Mouse (Mus musculus): ENCODE results near the gene Tspan12. TPM values are rescaled to one million over a fixed set of nuclear protein-coding genes. Genes with fewer than 3 reads are reported as not detected.

Tspan12 gene
- polyA plus RNA-seq, 1 experiment: 8.2 TPM

GRCm38 (mm10) chr6:21839244-21839814 is 13.0 kb downstream of the Tspan12 start:
- no peaks in the 10 kb centered on the region for H3K79me2 ChIP-seq (ENCODE audit: control insufficient read depth, insufficient read depth)
- peaks cover 16% of the 10 kb centered on the region for H3K36me3 ChIP-seq (ENCODE audit: control insufficient read depth, insufficient read depth)
- no peaks in the 10 kb centered on the region for H3K79me3 ChIP-seq (ENCODE audit: low read depth)
- H3K4me3 ChIP-seq (ENCODE audit: insufficient read depth, poor library complexity, severe bottlenecking): no peak overlapping the region
- no peak overlapping the region for H3ac ChIP-seq (ENCODE audit: control insufficient read depth, insufficient read length, low read depth)
- no peak for TF ChIP-seq CEBPB (IDR thresholded peaks at IDR 0.05; ENCODE audit: low read depth)
- TF ChIP-seq MAX (IDR thresholded peaks at IDR 0.05): no peak
- no peak for TF ChIP-seq CTCF (IDR thresholded peaks at IDR 0.05; ENCODE audit: control insufficient read depth, insufficient read depth, insufficient read length)
- no peak for TF ChIP-seq FOSL1 (IDR thresholded peaks at IDR 0.05; ENCODE audit: insufficient read depth, low read length, poor library complexity, severe bottlenecking)
- no peak for TF ChIP-seq MYOG (IDR thresholded peaks at IDR 0.05; ENCODE audit: control insufficient read depth, extremely low read depth, insufficient read length)
- no peak for TF ChIP-seq MYOD1 (IDR thresholded peaks at IDR 0.05; ENCODE audit: control insufficient read depth, insufficient read length, low read depth)
- no peak for TF ChIP-seq USF1 (IDR thresholded peaks at IDR 0.05; ENCODE audit: low read depth)
- no peaks in the 10 kb centered on the region for H3K27me3 ChIP-seq (ENCODE audit: control insufficient read depth, insufficient read depth, insufficient read length)

DNA sequence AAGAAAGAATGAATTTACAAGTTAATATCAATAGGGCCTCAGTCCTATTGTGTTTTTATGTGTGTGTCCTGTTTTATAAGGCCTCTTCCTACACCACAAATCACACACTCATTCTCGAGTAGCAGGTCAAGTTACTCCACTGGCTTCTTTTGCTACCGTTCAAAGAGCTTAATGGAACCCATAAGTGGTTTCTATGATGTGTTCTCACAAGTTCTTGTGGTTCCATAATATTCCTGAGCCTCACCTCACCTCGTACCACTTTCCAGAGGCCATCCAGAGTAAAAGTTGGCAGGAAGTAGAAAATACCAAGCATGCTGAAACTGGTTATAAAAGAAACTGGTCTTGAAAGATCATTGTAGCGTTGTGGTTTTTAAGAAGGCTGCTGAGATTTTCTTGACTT is 18.8 kb downstream of the Tspan12 start:
- Histone ChIP-seq H3K79me2 (ENCODE audit: control insufficient read depth, insufficient read depth) (no peaks in the 10 kb centered on the region), H3K4me3 (ENCODE audit: insufficient read depth, poor library complexity, severe bottlenecking) (no peak overlapping the region), H3K79me3 (ENCODE audit: low read depth) (no peaks in the 10 kb centered on the region), H3ac (ENCODE audit: control insufficient read depth, insufficient read length, low read depth) (no peak overlapping the region), H3K36me3 (ENCODE audit: control insufficient read depth, insufficient read depth) (peaks cover 21% of the 10 kb centered on the region), H3K27me3 (ENCODE audit: control insufficient read depth, insufficient read depth, insufficient read length) (no peaks in the 10 kb centered on the region)
- TF ChIP-seq USF1 (IDR thresholded peaks at IDR 0.05; ENCODE audit: low read depth) (no peak), MYOD1 (IDR thresholded peaks at IDR 0.05; ENCODE audit: control insufficient read depth, insufficient read length, low read depth) (no peak), CEBPB (IDR thresholded peaks at IDR 0.05; ENCODE audit: low read depth) (no peak), MYOG (IDR thresholded peaks at IDR 0.05; ENCODE audit: control insufficient read depth, extremely low read depth, insufficient read length) (no peak), FOSL1 (IDR thresholded peaks at IDR 0.05; ENCODE audit: insufficient read depth, low read length, poor library complexity, severe bottlenecking) (no peak), MAX (IDR thresholded peaks at IDR 0.05) (no peak), CTCF (IDR thresholded peaks at IDR 0.05; ENCODE audit: control insufficient read depth, insufficient read depth, insufficient read length) (no peak)

- Histone ChIP-seq H3K4me3 (ENCODE audit: insufficient read depth, poor library complexity, severe bottlenecking) (no peak overlapping the region), H3K79me2 (ENCODE audit: control insufficient read depth, insufficient read depth) (no peaks in the 10 kb centered on the region)
- TF ChIP-seq CTCF (IDR thresholded peaks at IDR 0.05; ENCODE audit: control insufficient read depth, insufficient read depth, insufficient read length): no peak
- TF ChIP-seq CEBPB (IDR thresholded peaks at IDR 0.05; ENCODE audit: low read depth): no peak
- TF ChIP-seq MAX (IDR thresholded peaks at IDR 0.05): no peak
- TF ChIP-seq MYOG (IDR thresholded peaks at IDR 0.05; ENCODE audit: control insufficient read depth, extremely low read depth, insufficient read length): no peak
- no peak for TF ChIP-seq USF1 (IDR thresholded peaks at IDR 0.05; ENCODE audit: low read depth)
- TF ChIP-seq FOSL1 (IDR thresholded peaks at IDR 0.05; ENCODE audit: insufficient read depth, low read length, poor library complexity, severe bottlenecking): no peak
- no peak for TF ChIP-seq MYOD1 (IDR thresholded peaks at IDR 0.05; ENCODE audit: control insufficient read depth, insufficient read length, low read depth)
Measured at GRCm38 (mm10) chr6:21831871-21832270, 20.4 kb downstream of the Tspan12 start.

GRCm38 (mm10) chr6:21830931-21831330 is 21.4 kb downstream of the Tspan12 start:
- TF ChIP-seq FOSL1 (IDR thresholded peaks at IDR 0.05; ENCODE audit: insufficient read depth, low read length, poor library complexity, severe bottlenecking) (no peak), MAX (IDR thresholded peaks at IDR 0.05) (no peak), MYOG (IDR thresholded peaks at IDR 0.05; ENCODE audit: control insufficient read depth, extremely low read depth, insufficient read length) (no peak), USF1 (IDR thresholded peaks at IDR 0.05; ENCODE audit: low read depth) (no peak), MYOD1 (IDR thresholded peaks at IDR 0.05; ENCODE audit: control insufficient read depth, insufficient read length, low read depth) (no peak)
- no peaks in the 10 kb centered on the region for H3K79me3 ChIP-seq (ENCODE audit: low read depth)

More at GRCm38 (mm10) chr6:21831871-21832270, 20.4 kb downstream of the Tspan12 start:
- Histone ChIP-seq H3K36me3 (ENCODE audit: control insufficient read depth, insufficient read depth) (peaks cover 21% of the 10 kb centered on the region), H3K27me3 (ENCODE audit: control insufficient read depth, insufficient read depth, insufficient read length) (no peaks in the 10 kb centered on the region), H3ac (ENCODE audit: control insufficient read depth, insufficient read length, low read depth) (no peak overlapping the region), H3K79me3 (ENCODE audit: low read depth) (no peaks in the 10 kb centered on the region)

DNA sequence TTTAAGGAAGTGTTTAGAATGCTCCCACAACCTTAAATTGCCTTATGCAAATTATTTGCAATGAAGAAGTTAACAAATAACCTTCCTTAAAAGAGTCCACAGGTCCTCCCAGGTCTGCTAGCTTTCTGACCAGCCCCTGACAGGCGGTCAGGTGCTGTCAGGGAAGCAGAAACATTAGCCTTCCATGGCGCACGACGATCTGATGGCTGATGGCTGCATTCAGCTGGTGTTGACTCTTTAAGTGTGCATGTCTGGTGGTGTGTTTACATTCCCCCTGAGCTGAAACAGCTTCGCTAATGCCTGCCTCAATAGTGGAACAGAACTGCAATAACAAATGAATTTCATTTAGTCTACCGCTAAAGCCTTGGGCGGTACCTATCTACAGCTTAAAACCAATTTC is 22.4 kb downstream of the Tspan12 start:
- no peak overlapping the region for H3ac ChIP-seq (ENCODE audit: control insufficient read depth, insufficient read length, low read depth)
- H3K79me3 ChIP-seq (ENCODE audit: low read depth): no peaks in the 10 kb centered on the region
- no peaks in the 10 kb centered on the region for H3K79me2 ChIP-seq (ENCODE audit: control insufficient read depth, insufficient read depth)
- peaks cover 7% of the 10 kb centered on the region for H3K36me3 ChIP-seq (ENCODE audit: control insufficient read depth, insufficient read depth)
- no peaks in the 10 kb centered on the region for H3K27me3 ChIP-seq (ENCODE audit: control insufficient read depth, insufficient read depth, insufficient read length)
- H3K4me3 ChIP-seq (ENCODE audit: insufficient read depth, poor library complexity, severe bottlenecking): no peak overlapping the region
- no peak for TF ChIP-seq MYOD1 (IDR thresholded peaks at IDR 0.05; ENCODE audit: control insufficient read depth, insufficient read length, low read depth)
- TF ChIP-seq MAX (IDR thresholded peaks at IDR 0.05): no peak
- no peak for TF ChIP-seq CEBPB (IDR thresholded peaks at IDR 0.05; ENCODE audit: low read depth)
- no peak for TF ChIP-seq USF1 (IDR thresholded peaks at IDR 0.05; ENCODE audit: low read depth)
- TF ChIP-seq FOSL1 (IDR thresholded peaks at IDR 0.05; ENCODE audit: insufficient read depth, low read length, poor library complexity, severe bottlenecking): no peak
- TF ChIP-seq MYOG (IDR thresholded peaks at IDR 0.05; ENCODE audit: control insufficient read depth, extremely low read depth, insufficient read length): no peak
- TF ChIP-seq CTCF (IDR thresholded peaks at IDR 0.05; ENCODE audit: control insufficient read depth, insufficient read depth, insufficient read length): no peak

More at GRCm38 (mm10) chr6:21830931-21831330, 21.4 kb downstream of the Tspan12 start:
- H3K79me2 ChIP-seq (ENCODE audit: control insufficient read depth, insufficient read depth): no peaks in the 10 kb centered on the region
- H3K4me3 ChIP-seq (ENCODE audit: insufficient read depth, poor library complexity, severe bottlenecking): no peak overlapping the region
- peaks cover 16% of the 10 kb centered on the region for H3K36me3 ChIP-seq (ENCODE audit: control insufficient read depth, insufficient read depth)
- no peak overlapping the region for H3ac ChIP-seq (ENCODE audit: control insufficient read depth, insufficient read length, low read depth)
- no peaks in the 10 kb centered on the region for H3K27me3 ChIP-seq (ENCODE audit: control insufficient read depth, insufficient read depth, insufficient read length)

Measured in C2C12 (cell line).